Mouse (Mus musculus) myocyte (in vitro differentiated cells): ENCODE data around the gene Rpa3.

Source experiments
- CEBPB ChIP-seq: IDR thresholded peaks from 2 replicates; pipeline ENCODE4 v1.6.1; 2011; ENCODE audit warnings: mild to moderate bottlenecking, moderate library complexity; ENCODE audit not compliant: poor library complexity, insufficient read depth, severe bottlenecking
- E2F4 ChIP-seq: IDR thresholded peaks from one replicate; pipeline ENCODE4 v1.6.1; 2011; ENCODE audit warnings: mild to moderate bottlenecking, control low read depth, moderate library complexity; ENCODE audit not compliant: insufficient read depth
- POLR2A ChIP-seq: IDR thresholded peaks from one replicate; pipeline ENCODE4 v1.6.1; 2011; ENCODE audit warnings: low read depth, mild to moderate bottlenecking, control low read depth, moderate library complexity; ENCODE audit not compliant: insufficient read length
- POLR2AphosphoS2 ChIP-seq: IDR thresholded peaks from one replicate; pipeline ENCODE4 v1.6.1; 2011; ENCODE audit warnings: low read depth, control low read depth; ENCODE audit not compliant: insufficient read length
- REST ChIP-seq: IDR thresholded peaks from one replicate; pipeline ENCODE4 v1.6.1; 2011; ENCODE audit warnings: mild to moderate bottlenecking, control low read depth, moderate library complexity; ENCODE audit not compliant: insufficient read depth, insufficient read length
- USF1 ChIP-seq: IDR thresholded peaks from one replicate; pipeline ENCODE4 v1.6.1; 2011; ENCODE audit warnings: low read depth, mild to moderate bottlenecking, control low read depth, moderate library complexity

- TF ChIP-seq POLR2A, result no peak
- no peak for TF ChIP-seq POLR2AphosphoS2
- TF ChIP-seq REST, result no peak
- TF ChIP-seq CEBPB, result no peak
- TF ChIP-seq USF1, result no peak
- no peak for TF ChIP-seq E2F4
Measured at GRCm38 (mm10) chr6:8271047-8271446, 12.1 kb upstream of the Rpa3 start.
